Mouse (Mus musculus) kidney, postnatal 25 days (tissue): ENCODE measurements at regions not wholly inside any gene's neighbourhood (a gene's known extent, or its start where the extent isn't known, plus 50 kb on each side); places are given as distances from the start of the nearest gene placed in this dataset.

ENCODE experiments used
- DNase-seq, 2 experiments: peaks; one replicate each; pipeline ENCODE4 v3.0.0; 2021; ENCODE audit warnings: mixed read lengths in 2 of 2

GRCm38 (mm10) chr13:41694749-41695419 lies 89.2 kb downstream of the Tmem170b start:
- no peak for DNase-seq

GRCm38 (mm10) chr13:41696767-41697445 lies 91.2 kb downstream of the Tmem170b start:
- no peak for DNase-seq

- no peak for DNase-seq
Observed at GRCm38 (mm10) chr13:41701345-41701744, 95.6 kb downstream of the Tmem170b start.

- no peak for DNase-seq
Observed at GRCm38 (mm10) chr13:41701829-41702231, 96.1 kb downstream of the Tmem170b start.

- DNase-seq: no peak
Observed at GRCm38 (mm10) chr13:41703196-41703595, 97.5 kb downstream of the Tmem170b start.

- DNase-seq: peak; percentile 37 to 52
Observed at GRCm38 (mm10) chr13:41703618-41704017, 97.9 kb downstream of the Tmem170b start.

- DNase-seq: no peak
Observed at GRCm38 (mm10) chr13:41704806-41705205, 99.1 kb downstream of the Tmem170b start.

- DNase-seq: no peak
Observed at GRCm38 (mm10) chr13:41705636-41706035, 99.9 kb downstream of the Tmem170b start.

- DNase-seq: no peak
Observed at GRCm38 (mm10) chr13:41707811-41708210, 102.1 kb downstream of the Tmem170b start.

- no peak for DNase-seq
Observed at GRCm38 (mm10) chr13:41709071-41709470, 103.4 kb downstream of the Tmem170b start.

- DNase-seq: peak; percentile 88 to 97
Observed at GRCm38 (mm10) chr13:41709475-41710227, 103.9 kb downstream of the Tmem170b start.

GRCm38 (mm10) chr13:41712616-41713015 lies 106.9 kb downstream of the Tmem170b start:
- DNase-seq: no peak
